Mouse (Mus musculus) MEL (cell line): ENCODE data around the gene Denr. TPM values are rescaled to one million over a fixed set of nuclear protein-coding genes. Genes with fewer than 3 reads are reported as not detected.

Experiments used
- DNase-seq: peaks from one replicate; pipeline ENCODE4 v3.0.0; 2011; ENCODE audit warnings: low read depth, low spot score
- H3K27ac ChIP-seq: 2 replicates; pipeline ENCODE4 v1.5.1; 2012; ENCODE audit warnings: low read depth, mild to moderate bottlenecking, control low read depth, low read length, moderate library complexity; ENCODE audit not compliant: control insufficient read depth
- H3K27me3 ChIP-seq, 2 experiments: fragments of 150-350 bp in 1 of 2; sonication (generic) in 1 of 2; 2 replicates each; pipeline ENCODE4 v1.6.1; 2012; ENCODE audit warnings: low read length in 2 of 2, mild to moderate bottlenecking in 2 of 2, improper control_type of control experiment in 1 of 2, moderate library complexity in 1 of 2; ENCODE audit not compliant: insufficient read depth in 2 of 2, control insufficient read depth in 1 of 2
- H3K36me3 ChIP-seq, 2 experiments: 2 replicates each; pipeline ENCODE4 v1.6.1; 2012 to 2014; ENCODE audit warnings: low read length in 2 of 2, improper control_type of control experiment in 1 of 2, inconsistent platforms in 1 of 2, mild to moderate bottlenecking in 1 of 2; ENCODE audit not compliant: insufficient read depth in 2 of 2, control insufficient read depth in 1 of 2
- H3K4me1 ChIP-seq, 2 experiments: fragments of 150-350 bp in 1 of 2; sonication (generic) in 1 of 2; 2 replicates each; pipeline ENCODE4 v1.6.1; 2012; ENCODE audit warnings: low read length in 2 of 2, improper control_type of control experiment in 1 of 2, mild to moderate bottlenecking in 1 of 2; ENCODE audit not compliant: insufficient read depth in 2 of 2, control insufficient read depth in 1 of 2
- H3K4me3 ChIP-seq, 2 experiments: fragments of 150-350 bp in 1 of 2; sonication (generic) in 1 of 2; 2 replicates each; pipeline ENCODE4 v1.5.1; 2012; ENCODE audit warnings: low read depth in 2 of 2, low read length in 2 of 2, mild to moderate bottlenecking in 2 of 2, moderate library complexity in 2 of 2, control low read depth in 1 of 2, improper control_type of control experiment in 1 of 2; ENCODE audit not compliant: control insufficient read depth in 1 of 2, insufficient read depth in 1 of 2
- H3K79me2 ChIP-seq: 2 replicates; pipeline ENCODE4 v1.6.1; 2012; ENCODE audit warnings: mild to moderate bottlenecking, low read length, moderate library complexity; ENCODE audit not compliant: control insufficient read depth, poor library complexity, insufficient read depth
- H3K9ac ChIP-seq: 2 replicates; pipeline ENCODE4 v1.6.1; 2012; ENCODE audit warnings: low read depth, mild to moderate bottlenecking, control low read depth, low read length, moderate library complexity; ENCODE audit not compliant: control insufficient read depth, poor library complexity, severe bottlenecking
- H3K9me3 ChIP-seq: fragments of 150-350 bp; sonication (generic); replicated peaks from 2 replicates; pipeline ENCODE4 v1.6.1; 2012; ENCODE audit warnings: mild to moderate bottlenecking, low read length, improper control_type of control experiment, moderate library complexity; ENCODE audit not compliant: insufficient read depth
- BHLHE40 ChIP-seq: IDR thresholded peaks from 2 replicates; pipeline ENCODE4 v1.6.1; 2012; ENCODE audit warnings: low read depth, mild to moderate bottlenecking, inconsistent platforms, low read length, improper control_type of control experiment, borderline replicate concordance
- CHD1 ChIP-seq: IDR thresholded peaks from 2 replicates; pipeline ENCODE4 v1.6.1; 2012; ENCODE audit warnings: low read depth, mild to moderate bottlenecking, inconsistent platforms, low read length, improper control_type of control experiment
- CHD2 ChIP-seq: IDR thresholded peaks from 2 replicates; pipeline ENCODE4 v1.6.1; 2011; ENCODE audit warnings: low read length, improper control_type of control experiment
- CTCF ChIP-seq, 3 experiments: IDR thresholded peaks in 2 of 3; conservative IDR thresholded peaks in 1 of 3; 2 replicates each; pipeline ENCODE4 v1.5.1; 2011 to 2012; ENCODE audit warnings: low read length in 3 of 3, low read depth in 2 of 3, mild to moderate bottlenecking in 2 of 3, improper control_type of control experiment in 1 of 3, inconsistent platforms in 1 of 3, mixed read lengths in 1 of 3, moderate library complexity in 1 of 3; ENCODE audit not compliant: control insufficient read depth in 1 of 3, insufficient read depth in 1 of 3, poor library complexity in 1 of 3, severe bottlenecking in 1 of 3
- E2F4 ChIP-seq: IDR thresholded peaks from 2 replicates; pipeline ENCODE4 v1.6.1; 2011; ENCODE audit warnings: low read depth, low read length, improper control_type of control experiment, borderline replicate concordance
- ELF1 ChIP-seq: IDR thresholded peaks from 2 replicates; pipeline ENCODE4 v1.6.1; 2014; ENCODE audit warnings: low read depth, mild to moderate bottlenecking, inconsistent platforms, low read length, improper control_type of control experiment, moderate library complexity
- EP300 ChIP-seq, 2 experiments: IDR thresholded peaks; 2 replicates each; pipeline ENCODE4 v1.6.1; 2011; ENCODE audit warnings: improper control_type of control experiment in 2 of 2, low read length in 2 of 2, low read depth in 1 of 2, mild to moderate bottlenecking in 1 of 2
- HCFC1 ChIP-seq: IDR thresholded peaks from 2 replicates; pipeline ENCODE4 v1.6.1; 2012; ENCODE audit warnings: low read depth, mild to moderate bottlenecking, inconsistent platforms, low read length, improper control_type of control experiment, moderate library complexity
- MAFK ChIP-seq: IDR thresholded peaks from 2 replicates; pipeline ENCODE4 v1.6.1; 2011; ENCODE audit warnings: low read depth, mild to moderate bottlenecking, low read length, improper control_type of control experiment, borderline replicate concordance
- MAX ChIP-seq: IDR thresholded peaks from 2 replicates; pipeline ENCODE4 v1.6.1; 2011; ENCODE audit warnings: low read length, improper control_type of control experiment
- MAZ ChIP-seq: IDR thresholded peaks from 2 replicates; pipeline ENCODE4 v1.6.1; 2012; ENCODE audit warnings: low read depth, mild to moderate bottlenecking, inconsistent platforms, low read length, improper control_type of control experiment
- MXI1 ChIP-seq: IDR thresholded peaks from 2 replicates; pipeline ENCODE4 v1.6.1; 2011; ENCODE audit warnings: mild to moderate bottlenecking, low read depth, low read length, improper control_type of control experiment
- MYB ChIP-seq: IDR thresholded peaks from 2 replicates; pipeline ENCODE4 v1.6.1; 2011; ENCODE audit warnings: mild to moderate bottlenecking, low read depth, low read length, improper control_type of control experiment
- MYC ChIP-seq: IDR thresholded peaks from 2 replicates; pipeline ENCODE4 v1.6.1; 2011; ENCODE audit warnings: low read depth, mild to moderate bottlenecking, low read length, improper control_type of control experiment, moderate library complexity
- NELFE ChIP-seq: IDR thresholded peaks from 2 replicates; pipeline ENCODE4 v1.6.1; 2011; ENCODE audit warnings: low read depth, low read length, improper control_type of control experiment
- NRF1 ChIP-seq: IDR thresholded peaks from 2 replicates; pipeline ENCODE4 v1.6.1; 2014; ENCODE audit warnings: low read depth, mild to moderate bottlenecking, inconsistent platforms, low read length, improper control_type of control experiment, moderate library complexity; ENCODE audit not compliant: poor library complexity, insufficient read depth, severe bottlenecking
- POLR2A ChIP-seq, 2 experiments: IDR thresholded peaks; 2 replicates each; pipeline ENCODE4 v1.6.1; 2011 to 2012; ENCODE audit warnings: low read length in 2 of 2, mild to moderate bottlenecking in 2 of 2, control low read depth in 1 of 2, improper control_type of control experiment in 1 of 2, low read depth in 1 of 2, moderate library complexity in 1 of 2; ENCODE audit not compliant: control insufficient read depth in 1 of 2, insufficient read depth in 1 of 2, poor library complexity in 1 of 2
- POLR2AphosphoS2 ChIP-seq: IDR thresholded peaks from 2 replicates; pipeline ENCODE4 v1.6.1; 2011; ENCODE audit warnings: low read length, improper control_type of control experiment
- POLR2AphosphoS5 ChIP-seq: IDR thresholded peaks from 2 replicates; pipeline ENCODE4 v1.6.1; 2012; ENCODE audit warnings: low read depth, borderline replicate concordance, mild to moderate bottlenecking, inconsistent platforms, low read length, moderate library complexity, mixed read lengths
- RAD21 ChIP-seq: IDR thresholded peaks from 2 replicates; pipeline ENCODE4 v1.6.1; 2011; ENCODE audit warnings: mild to moderate bottlenecking, low read depth, low read length, improper control_type of control experiment
- SIN3A ChIP-seq: IDR thresholded peaks from 2 replicates; pipeline ENCODE4 v1.6.1; 2012; ENCODE audit warnings: low read length, improper control_type of control experiment, inconsistent platforms
- SMC3 ChIP-seq: IDR thresholded peaks from 2 replicates; pipeline ENCODE4 v1.6.1; 2011; ENCODE audit warnings: low read depth, low read length, improper control_type of control experiment
- TAL1 ChIP-seq: IDR thresholded peaks from 2 replicates; pipeline ENCODE4 v1.6.1; 2012; ENCODE audit warnings: mild to moderate bottlenecking, inconsistent platforms, low read length, moderate library complexity, mixed read lengths
- TBP ChIP-seq: IDR thresholded peaks from 2 replicates; pipeline ENCODE4 v1.8.0; 2011; ENCODE audit warnings: low read depth, low read length, improper control_type of control experiment
- TCF12 ChIP-seq: IDR thresholded peaks from 2 replicates; pipeline ENCODE4 v1.6.1; 2014; ENCODE audit warnings: low read depth, mild to moderate bottlenecking, inconsistent platforms, low read length, improper control_type of control experiment, moderate library complexity
- UBTF ChIP-seq: IDR thresholded peaks from 2 replicates; pipeline ENCODE4 v1.6.1; 2012; ENCODE audit warnings: low read depth, mild to moderate bottlenecking, inconsistent platforms, low read length, improper control_type of control experiment, moderate library complexity, borderline replicate concordance; ENCODE audit not compliant: insufficient read depth
- USF1 ChIP-seq: IDR thresholded peaks from 2 replicates; pipeline ENCODE4 v1.6.1; 2014; ENCODE audit warnings: low read depth, mild to moderate bottlenecking, inconsistent platforms, low read length, improper control_type of control experiment, moderate library complexity
- USF2 ChIP-seq, 2 experiments: IDR thresholded peaks; 2 replicates each; pipeline ENCODE4 v1.6.1; 2011 to 2012; ENCODE audit warnings: improper control_type of control experiment in 2 of 2, low read length in 2 of 2, borderline replicate concordance in 1 of 2, inconsistent platforms in 1 of 2, low read depth in 1 of 2, mild to moderate bottlenecking in 1 of 2; ENCODE audit not compliant: insufficient read depth in 1 of 2
- ZKSCAN1 ChIP-seq: IDR thresholded peaks from 2 replicates; pipeline ENCODE4 v1.6.1; 2012; ENCODE audit warnings: low read depth, mild to moderate bottlenecking, inconsistent platforms, low read length, improper control_type of control experiment, moderate library complexity
- ZMIZ1 ChIP-seq: IDR thresholded peaks from 2 replicates; pipeline ENCODE4 v1.6.1; 2012; ENCODE audit warnings: low read depth, mild to moderate bottlenecking, inconsistent platforms, low read length, improper control_type of control experiment, moderate library complexity
- ZNF384 ChIP-seq: IDR thresholded peaks from 2 replicates; pipeline ENCODE4 v1.6.1; 2012; ENCODE audit warnings: low read depth, mild to moderate bottlenecking, inconsistent platforms, low read length, improper control_type of control experiment
- polyA plus RNA-seq, 2 experiments: library from polyadenylated mRNA; stranded (reverse) in 1 of 2; unstranded in 1 of 2; fragments of >175 nt in 1 of 2; fragments of >200 nt in 1 of 2; gene quantifications; 2 replicates each; pipeline versions ENCODE4 v1.2.1 to v1.2.4; 2012; ENCODE audit warnings: low replicate concordance in 2 of 2, low read depth in 1 of 2; ENCODE audit not compliant: insufficient read length in 2 of 2, insufficient read depth in 1 of 2, missing spikeins in 1 of 2
- total RNA-seq: library from RNA; depleted of rRNA; stranded (reverse); fragments of 300-350 nt; gene quantifications from 2 replicates; pipeline ENCODE4 v1.2.3, GENCODE M21; 2012

Gene Denr
- total and polyA plus RNA-seq, 3 experiments = 62.4 to 323 (median 109) TPM

- no peak for TF ChIP-seq TAL1
- no peak for TF ChIP-seq ZKSCAN1
- TF ChIP-seq CTCF (IDR thresholded peaks at IDR 0.05 in 2 of 3, conservative IDR thresholded peaks at IDR 0.05 in 1 of 3; ENCODE audit: control insufficient read depth in 1 of 3, insufficient read depth in 1 of 3, low read depth in 2 of 3, low read length in 3 of 3, poor library complexity in 1 of 3, severe bottlenecking in 1 of 3) = peak in 2 of 3 experiments; percentile 44 to 49; a peak in 4 of 6 replicates
- 0 out of 2 replicates have a peak, but pooled peaks have one; percentile 12 for TF ChIP-seq ZNF384
- no peak for TF ChIP-seq NELFE
- no peak for TF ChIP-seq NRF1
- TF ChIP-seq MYC = peak; percentile 88; the same call in 1 of the 2 replicates
- TF ChIP-seq CHD1 = peak; percentile 12; the same call in 1 of the 2 replicates
- TF ChIP-seq ZMIZ1 = no peak
- no peak; the same call in 1 of the 2 replicates for TF ChIP-seq RAD21
- TF ChIP-seq MAX = no peak
- no peak for TF ChIP-seq MAZ
- Histone ChIP-seq H3K27ac (peak overlapping the region; percentile 99), H3K9ac (peak overlapping the region; percentile 84), H3K79me2 (peaks cover 17% of the 10 kb centered on the region), H3K27me3 (no peaks in the 10 kb centered on the region), H3K4me3 (no peak overlapping the region), H3K4me1 (peaks cover 0 to 19% of the 10 kb centered on the region in 2 experiments; a peak in 2 of 4 replicates), H3K9me3 (no peaks in the 10 kb centered on the region), H3K36me3 (peaks cover 0 to 15% of the 10 kb centered on the region in 2 experiments; a peak in 2 of 4 replicates)
- no peak for DNase-seq
Observed at GRCm38 (mm10) chr5:123932927-123933326, 26.0 kb downstream of the Denr start.

- Histone ChIP-seq H3K27ac (peak overlapping the region; percentile 99), H3K9me3 (no peaks in the 10 kb centered on the region), H3K4me1 (peaks cover 0 to 19% of the 10 kb centered on the region in 2 experiments; a peak in 2 of 4 replicates), H3K4me3 (peak overlapping the region; percentile 63 to 68), H3K27me3 (no peaks in the 10 kb centered on the region), H3K36me3 (peaks cover 0 to 15% of the 10 kb centered on the region in 2 experiments; a peak in 2 of 4 replicates), H3K9ac (peak overlapping the region; percentile 84), H3K79me2 (peaks cover 17% of the 10 kb centered on the region)
- DNase-seq = peak; percentile 92
- TF ChIP-seq SMC3 (no peak), MXI1 (peak; percentile 69), POLR2AphosphoS5 (no peak), CHD2 (no peak), USF2 (IDR thresholded peaks at IDR 0.05; ENCODE audit: borderline replicate concordance in 1 of 2, insufficient read depth in 1 of 2, low read depth in 1 of 2, low read length in 2 of 2) (no peak), RAD21 (no peak), USF1 (no peak), POLR2A (IDR thresholded peaks at IDR 0.05; ENCODE audit: control insufficient read depth in 1 of 2, insufficient read depth in 1 of 2, low read depth in 1 of 2, low read length in 2 of 2, poor library complexity in 1 of 2) (peak; percentile 47 to 85; a peak in 3 of 4 replicates), MYB (no peak; the same call in 1 of the 2 replicates), EP300 (IDR thresholded peaks at IDR 0.05; ENCODE audit: low read depth in 1 of 2, low read length in 2 of 2) (no peak), TCF12 (peak; percentile 69), MAX (peak; percentile 29; the same call in 1 of the 2 replicates), NRF1 (peak; percentile 90), MYC (0 out of 2 replicates have a peak, but pooled peaks have one; percentile 10), ELF1 (no peak), TBP (peak; percentile 67; the same call in 1 of the 2 replicates), MAFK (no peak), SIN3A (peak; percentile 78), UBTF (no peak), TAL1 (no peak), HCFC1 (peak; percentile 57), BHLHE40 (no peak), E2F4 (no peak), POLR2AphosphoS2 (peak; percentile 88)
Observed at GRCm38 (mm10) chr5:123933556-123933955, 26.6 kb downstream of the Denr start.
